Mouse (Mus musculus) lung, postnatal 0 days (tissue): ENCODE results near the gene 5330417H12Rik.
A peak's percentile ranks its signal among the peaks of the same experiment; 100 is the strongest.

Source experiments
- CTCF ChIP-seq: IDR thresholded peaks from 2 replicates; pipeline ENCODE4 v1.5.1; 2016; ENCODE audit warnings: antibody characterized with exemption, mild to moderate bottlenecking
- EP300 ChIP-seq: IDR thresholded peaks from 2 replicates; pipeline ENCODE4 v1.6.1; 2016; ENCODE audit warnings: antibody characterized with exemption, mild to moderate bottlenecking, control low read depth

DNA sequence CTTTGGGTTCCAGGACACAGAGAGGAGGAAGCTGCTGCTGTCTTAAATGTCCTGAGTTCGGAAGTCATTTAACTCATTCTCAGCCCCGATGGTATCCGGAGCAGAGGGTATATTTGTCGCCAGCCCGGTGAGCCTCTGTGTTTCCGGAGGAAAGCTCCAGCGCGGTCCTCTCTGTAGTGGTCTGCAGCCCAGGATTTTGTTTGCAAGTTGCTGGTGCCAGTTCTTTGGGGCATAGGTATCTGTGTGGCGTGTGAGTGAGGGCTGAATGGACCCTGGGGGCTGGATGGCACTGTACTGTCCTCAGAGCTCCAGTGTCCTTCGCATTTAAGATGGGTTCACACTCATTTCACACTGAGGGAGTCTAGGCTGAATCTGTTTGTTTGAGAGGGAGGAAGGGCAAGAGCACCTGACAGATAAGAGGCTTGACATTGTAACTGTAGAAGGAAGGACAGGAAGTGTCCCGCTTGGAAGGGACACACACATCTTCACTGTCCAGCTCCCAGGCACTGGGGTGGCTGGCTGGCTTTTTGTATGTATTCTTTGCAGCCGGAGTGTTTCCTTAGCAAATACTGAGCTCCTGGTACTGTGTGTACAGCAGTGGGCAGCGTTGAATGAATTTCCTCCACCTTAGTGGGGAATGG, 41.4 kb upstream of the 5330417H12Rik start:
- TF ChIP-seq CTCF (no peak), EP300 (0 out of 2 replicates have a peak, but pooled peaks have one; percentile 5)
